Mouse (Mus musculus): ENCODE data around the gene Spink8.

DNA sequence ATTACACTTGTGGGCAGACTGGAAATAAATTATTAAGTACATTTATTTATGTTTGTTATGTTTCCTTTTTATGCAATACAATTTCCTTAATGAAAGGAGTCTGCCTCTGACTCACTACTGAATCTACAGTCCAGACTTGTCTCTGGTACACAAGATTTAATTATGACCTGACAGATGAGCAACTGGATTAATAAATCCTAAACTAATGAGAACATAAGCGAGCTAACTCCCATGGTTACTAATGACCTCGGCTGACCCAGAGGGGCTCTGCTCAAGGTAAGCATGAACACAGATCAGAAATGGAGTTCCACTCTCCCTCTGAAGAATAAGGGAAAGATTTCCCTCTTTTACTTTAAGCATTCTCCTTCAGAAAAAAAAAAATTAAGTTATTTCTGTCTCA, 16.9 kb upstream of the Spink8 start:
- TF ChIP-seq CTCF (conservative IDR thresholded peaks at IDR 0.05; ENCODE audit: low read length) (no peak), NANOG (IDR thresholded peaks at IDR 0.05; ENCODE audit: borderline replicate concordance, low read length) (no peak)

Measured in E14TG2a.4 (cell line).